Mouse (Mus musculus): Measurements from ENCODE around the gene Mbd6. TPM values are rescaled to one million over a fixed set of nuclear protein-coding genes. Genes with fewer than 3 reads are reported as not detected.

Mbd6 gene
- polyA plus RNA-seq, 1 experiment from 2014 or later, result 20.6 TPM

- ATAC-seq (replicated peaks; ENCODE audit: low FRiP score, low TSS enrichment, low read depth) (no peak), DNase-seq (ENCODE audit: low spot score) (no peak)
- Histone ChIP-seq H3K9me3 (ENCODE audit: control insufficient read depth, low read length) (no peaks in the 10 kb centered on the region), H3K4me1 (replicated peaks; ENCODE audit: control insufficient read depth, insufficient read depth, low read length) (peaks cover 13% of the 10 kb centered on the region; the same call in 1 of the 2 replicates), H3K4me2 (ENCODE audit: low read length) (peak overlapping the region; percentile 94), H3K27ac (ENCODE audit: low read depth) (no peak overlapping the region), H3K9ac (ENCODE audit: low read length) (peak overlapping the region; percentile 48), H3K27me3 (replicated peaks; ENCODE audit: control insufficient read depth, insufficient read depth, low read length) (peaks cover 44% of the 10 kb centered on the region), H3K4me3 (ENCODE audit: low read depth, low read length) (peak overlapping the region; percentile 50), H3K36me3 (ENCODE audit: control insufficient read depth, insufficient read depth, low read length) (peaks cover 11% of the 10 kb centered on the region)
- WGBS, result 7% methylated on average over 28 of the region's 29 CpGs
Observed at GRCm38 (mm10) chr10:127326828-127327227, 38.0 kb upstream of the Mbd6 start.

GRCm38 (mm10) chr10:127326017-127326801 is 37.4 kb upstream of the Mbd6 start:
- DNase-seq (ENCODE audit: low spot score), result peak; percentile 79

GRCm38 (mm10) chr10:127325454-127326016 is 36.7 kb upstream of the Mbd6 start:
- H3K27me3 ChIP-seq (replicated peaks; ENCODE audit: control insufficient read depth, insufficient read depth, low read length), result peaks cover 44% of the 10 kb centered on the region
- no peak for ATAC-seq (replicated peaks; ENCODE audit: low FRiP score, low TSS enrichment, low read depth)

More at GRCm38 (mm10) chr10:127326017-127326801, 37.4 kb upstream of the Mbd6 start:
- Histone ChIP-seq H3K9ac (ENCODE audit: low read length) (peak overlapping the region; percentile 48), H3K4me3 (ENCODE audit: low read depth, low read length) (peak overlapping the region; percentile 50), H3K4me1 (replicated peaks; ENCODE audit: control insufficient read depth, insufficient read depth, low read length) (peaks cover 13% of the 10 kb centered on the region; the same call in 1 of the 2 replicates), H3K4me2 (ENCODE audit: low read length) (peak overlapping the region; percentile 94), H3K27me3 (replicated peaks; ENCODE audit: control insufficient read depth, insufficient read depth, low read length) (peaks cover 44% of the 10 kb centered on the region), H3K36me3 (ENCODE audit: control insufficient read depth, insufficient read depth, low read length) (peaks cover 5% of the 10 kb centered on the region; the same call in 1 of the 2 replicates), H3K27ac (ENCODE audit: low read depth) (no peak overlapping the region), H3K9me3 (ENCODE audit: control insufficient read depth, low read length) (no peaks in the 10 kb centered on the region)
- peak; percentile 19; the same call in 1 of the 2 replicates for ATAC-seq (replicated peaks; ENCODE audit: low FRiP score, low TSS enrichment, low read depth)
- 1% methylated on average over 53 of the region's 54 CpGs for WGBS

GRCm38 (mm10) chr10:127324495-127324894 is 35.7 kb upstream of the Mbd6 start:
- no peak overlapping the region for H3K27ac ChIP-seq (ENCODE audit: low read depth)
- H3K4me2 ChIP-seq (ENCODE audit: low read length), result no peak overlapping the region
- peaks cover 13% of the 10 kb centered on the region; the same call in 1 of the 2 replicates for H3K4me1 ChIP-seq (replicated peaks; ENCODE audit: control insufficient read depth, insufficient read depth, low read length)
- peaks cover 44% of the 10 kb centered on the region for H3K27me3 ChIP-seq (replicated peaks; ENCODE audit: control insufficient read depth, insufficient read depth, low read length)
- ATAC-seq (replicated peaks; ENCODE audit: low FRiP score, low TSS enrichment, low read depth), result no peak
- H3K9ac ChIP-seq (ENCODE audit: low read length), result no peak overlapping the region
- H3K9me3 ChIP-seq (ENCODE audit: control insufficient read depth, low read length), result no peaks in the 10 kb centered on the region
- WGBS, result 8% methylated on average over 7 of the region's 7 CpGs
- no peak overlapping the region for H3K4me3 ChIP-seq (ENCODE audit: low read depth, low read length)
- no peak for DNase-seq (ENCODE audit: low spot score)
- H3K36me3 ChIP-seq (ENCODE audit: control insufficient read depth, insufficient read depth, low read length), result no peaks in the 10 kb centered on the region

More at GRCm38 (mm10) chr10:127325454-127326016, 36.7 kb upstream of the Mbd6 start:
- 34% methylated on average over 14 of the region's 14 CpGs for WGBS
- Histone ChIP-seq H3K9me3 (ENCODE audit: control insufficient read depth, low read length) (no peaks in the 10 kb centered on the region), H3K9ac (ENCODE audit: low read length) (no peak overlapping the region), H3K4me2 (ENCODE audit: low read length) (peak overlapping the region; percentile 94), H3K36me3 (ENCODE audit: control insufficient read depth, insufficient read depth, low read length) (no peaks in the 10 kb centered on the region), H3K4me3 (ENCODE audit: low read depth, low read length) (peak overlapping the region; percentile 50), H3K27ac (ENCODE audit: low read depth) (no peak overlapping the region), H3K4me1 (replicated peaks; ENCODE audit: control insufficient read depth, insufficient read depth, low read length) (peaks cover 13% of the 10 kb centered on the region; the same call in 1 of the 2 replicates)
- DNase-seq (ENCODE audit: low spot score), result no peak

GRCm38 (mm10) chr10:127323131-127323855 is 34.5 kb upstream of the Mbd6 start:
- H3K36me3 ChIP-seq (ENCODE audit: control insufficient read depth, insufficient read depth, low read length), result no peaks in the 10 kb centered on the region
- no peak overlapping the region for H3K27ac ChIP-seq (ENCODE audit: low read depth)
- H3K9ac ChIP-seq (ENCODE audit: low read length), result no peak overlapping the region
- no peak for ATAC-seq (replicated peaks; ENCODE audit: low FRiP score, low TSS enrichment, low read depth)
- 67% methylated on average over 17 of the region's 17 CpGs for WGBS
- no peak for DNase-seq (ENCODE audit: low spot score)
- no peak overlapping the region for H3K4me3 ChIP-seq (ENCODE audit: low read depth, low read length)
- H3K4me1 ChIP-seq (replicated peaks; ENCODE audit: control insufficient read depth, insufficient read depth, low read length), result peaks cover 13% of the 10 kb centered on the region; the same call in 1 of the 2 replicates
- peaks cover 42% of the 10 kb centered on the region for H3K27me3 ChIP-seq (replicated peaks; ENCODE audit: control insufficient read depth, insufficient read depth, low read length)
- H3K4me2 ChIP-seq (ENCODE audit: low read length), result no peak overlapping the region
- no peaks in the 10 kb centered on the region for H3K9me3 ChIP-seq (ENCODE audit: control insufficient read depth, low read length)

- Histone ChIP-seq H3K9ac (ENCODE audit: low read length) (no peak overlapping the region), H3K27ac (ENCODE audit: low read depth) (no peak overlapping the region), H3K27me3 (replicated peaks; ENCODE audit: control insufficient read depth, insufficient read depth, low read length) (peaks cover 36% of the 10 kb centered on the region), H3K9me3 (ENCODE audit: control insufficient read depth, low read length) (no peaks in the 10 kb centered on the region), H3K4me2 (ENCODE audit: low read length) (no peak overlapping the region), H3K36me3 (ENCODE audit: control insufficient read depth, insufficient read depth, low read length) (no peaks in the 10 kb centered on the region), H3K4me1 (replicated peaks; ENCODE audit: control insufficient read depth, insufficient read depth, low read length) (peaks cover 13% of the 10 kb centered on the region; the same call in 1 of the 2 replicates), H3K4me3 (ENCODE audit: low read depth, low read length) (no peak overlapping the region)
- 58% methylated on average over 4 of the region's 4 CpGs for WGBS
- ATAC-seq (replicated peaks; ENCODE audit: low FRiP score, low TSS enrichment, low read depth) (no peak), DNase-seq (ENCODE audit: low spot score) (no peak)
Observed at GRCm38 (mm10) chr10:127322669-127323068, 33.9 kb upstream of the Mbd6 start.

GRCm38 (mm10) chr10:127322178-127322577 is 33.4 kb upstream of the Mbd6 start:
- no peak overlapping the region for H3K4me2 ChIP-seq (ENCODE audit: low read length)
- ATAC-seq (replicated peaks; ENCODE audit: low FRiP score, low TSS enrichment, low read depth) (no peak), DNase-seq (ENCODE audit: low spot score) (no peak)
- H3K9me3 ChIP-seq (ENCODE audit: control insufficient read depth, low read length), result no peaks in the 10 kb centered on the region
- WGBS, result 56% methylated on average over 13 of the region's 13 CpGs
- H3K27ac ChIP-seq (ENCODE audit: low read depth), result no peak overlapping the region
- H3K36me3 ChIP-seq (ENCODE audit: control insufficient read depth, insufficient read depth, low read length), result no peaks in the 10 kb centered on the region
- peaks cover 13% of the 10 kb centered on the region; the same call in 1 of the 2 replicates for H3K4me1 ChIP-seq (replicated peaks; ENCODE audit: control insufficient read depth, insufficient read depth, low read length)
- H3K4me3 ChIP-seq (ENCODE audit: low read depth, low read length), result no peak overlapping the region
- peaks cover 31% of the 10 kb centered on the region for H3K27me3 ChIP-seq (replicated peaks; ENCODE audit: control insufficient read depth, insufficient read depth, low read length)
- H3K9ac ChIP-seq (ENCODE audit: low read length), result no peak overlapping the region

GRCm38 (mm10) chr10:127321621-127322020 is 32.8 kb upstream of the Mbd6 start, which contains the start of gene Arhgap9:
TSS of gene Arhgap9 (plus strand) at chr10:127321964.
- DNase-seq (ENCODE audit: low spot score) (no peak), ATAC-seq (replicated peaks; ENCODE audit: low FRiP score, low TSS enrichment, low read depth) (no peak)
- peaks cover 10% of the 10 kb centered on the region; the same call in 1 of the 2 replicates for H3K4me1 ChIP-seq (replicated peaks; ENCODE audit: control insufficient read depth, insufficient read depth, low read length)
- H3K27ac ChIP-seq (ENCODE audit: low read depth), result no peak within 1 kb of the TSS
- no peak within 1 kb of the TSS for H3K4me2 ChIP-seq (ENCODE audit: low read length)
- no peaks in the 10 kb centered on the region for H3K36me3 ChIP-seq (ENCODE audit: control insufficient read depth, insufficient read depth, low read length)
- no peak within 1 kb of the TSS for H3K9ac ChIP-seq (ENCODE audit: low read length)
- no peak within 1 kb of the TSS for H3K4me3 ChIP-seq (ENCODE audit: low read depth, low read length)
- H3K27me3 ChIP-seq (replicated peaks; ENCODE audit: control insufficient read depth, insufficient read depth, low read length), result peaks cover 25% of the 10 kb centered on the region
- H3K9me3 ChIP-seq (ENCODE audit: control insufficient read depth, low read length), result no peaks in the 10 kb centered on the region
- 69% methylated on average over 3 of the region's 3 CpGs for WGBS

Data from intestine, embryonic 14.5 days (tissue).